Mouse (Mus musculus) thymus, postnatal 10 days (tissue): Measurements from ENCODE around the gene Zfand6.

ENCODE experiments used
- DNase-seq, 2 experiments: peaks; one replicate each; pipeline ENCODE4 v3.0.0; 2021; ENCODE audit warnings: low spot score in 2 of 2

Gene Zfand6

GRCm38 (mm10) chr7:84594087-84594916, 95.5 kb downstream of the Zfand6 start:
- peak; percentile 13 to 51 for DNase-seq

GRCm38 (mm10) chr7:84591347-84591746, 98.4 kb downstream of the Zfand6 start:
- no peak for DNase-seq

- DNase-seq = no peak
Measured at GRCm38 (mm10) chr7:84590622-84591021, 99.1 kb downstream of the Zfand6 start.

GRCm38 (mm10) chr7:84587101-84587783, 102.5 kb downstream of the Zfand6 start:
- DNase-seq = no peak

- no peak for DNase-seq
Measured at GRCm38 (mm10) chr7:84586360-84587100, 103.2 kb downstream of the Zfand6 start.

GRCm38 (mm10) chr7:84585086-84585485, 104.7 kb downstream of the Zfand6 start:
- DNase-seq = no peak

GRCm38 (mm10) chr7:84579769-84580168, 110.0 kb downstream of the Zfand6 start:
- DNase-seq = no peak

- DNase-seq = no peak
Measured at GRCm38 (mm10) chr7:84578841-84579240, 110.9 kb downstream of the Zfand6 start.

GRCm38 (mm10) chr7:84577034-84577433, 112.7 kb downstream of the Zfand6 start:
- no peak for DNase-seq

GRCm38 (mm10) chr7:84566200-84566599, 123.6 kb downstream of the Zfand6 start:
- no peak for DNase-seq

- DNase-seq = no peak
Measured at GRCm38 (mm10) chr7:84564236-84564635, 125.5 kb downstream of the Zfand6 start.
